Mouse (Mus musculus) thymus, postnatal 14 days (tissue): ENCODE data around the gene Crtac1.
A peak's percentile ranks its signal among the peaks of the same experiment; 100 is the strongest.

Experiments
- DNase-seq: peaks from one replicate; pipeline ENCODE4 v3.0.0; 2021

Crtac1 gene

GRCm38 (mm10) chr19:42272003-42272963 is 159.3 kb downstream of the Crtac1 start:
- peak; percentile 61 for DNase-seq

- no peak for DNase-seq
Observed at GRCm38 (mm10) chr19:42271182-42271581, 160.4 kb downstream of the Crtac1 start.

- no peak for DNase-seq
Observed at GRCm38 (mm10) chr19:42270119-42270518, 161.5 kb downstream of the Crtac1 start.

GRCm38 (mm10) chr19:42268337-42268736 is 163.2 kb downstream of the Crtac1 start:
- peak; percentile 11 for DNase-seq

GRCm38 (mm10) chr19:42263524-42263923 is 168.1 kb downstream of the Crtac1 start:
- no peak for DNase-seq

- no peak for DNase-seq
Observed at GRCm38 (mm10) chr19:42260486-42260885, 171.1 kb downstream of the Crtac1 start.

- no peak for DNase-seq
Observed at GRCm38 (mm10) chr19:42258596-42258995, 173.0 kb downstream of the Crtac1 start.

- DNase-seq: no peak
Observed at GRCm38 (mm10) chr19:42258031-42258430, 173.6 kb downstream of the Crtac1 start.

GRCm38 (mm10) chr19:42257241-42257635 is 174.3 kb downstream of the Crtac1 start:
- DNase-seq: no peak

GRCm38 (mm10) chr19:42256611-42257240 is 174.9 kb downstream of the Crtac1 start:
- no peak for DNase-seq

- peak; percentile 72 for DNase-seq
Observed at GRCm38 (mm10) chr19:42255784-42256610, 175.6 kb downstream of the Crtac1 start.

- peak; percentile 15 for DNase-seq
Observed at GRCm38 (mm10) chr19:42255438-42255783, 176.2 kb downstream of the Crtac1 start.

- DNase-seq: no peak
Observed at GRCm38 (mm10) chr19:42249976-42250914, 181.3 kb downstream of the Crtac1 start.

- DNase-seq: no peak
Observed at GRCm38 (mm10) chr19:42247519-42247918, 184.1 kb downstream of the Crtac1 start, which contains the start of gene Golga7b. Gene Golga7b (plus strand): TSS chr19:42247574.

GRCm38 (mm10) chr19:42246626-42247025 is 185.0 kb downstream of the Crtac1 start:
- no peak for DNase-seq

GRCm38 (mm10) chr19:42243401-42243800 is 188.2 kb downstream of the Crtac1 start:
- no peak for DNase-seq

- DNase-seq: no peak
Observed at GRCm38 (mm10) chr19:42240881-42241280, 190.7 kb downstream of the Crtac1 start.

- no peak for DNase-seq
Observed at GRCm38 (mm10) chr19:42238341-42238715, 193.3 kb downstream of the Crtac1 start.

- no peak for DNase-seq
Observed at GRCm38 (mm10) chr19:42237602-42238340, 193.8 kb downstream of the Crtac1 start.
